Mouse (Mus musculus) testis, postnatal 10 days (tissue): ENCODE results near the gene Fyb2.

Experiments used
- DNase-seq: peaks from one replicate; pipeline ENCODE4 v3.0.0; 2021; ENCODE audit warnings: low spot score

The Fyb2 gene

GRCm38 (mm10) chr4:104939535-104939934, 26.3 kb downstream of the Fyb2 start:
- no peak for DNase-seq

- no peak for DNase-seq
Measured at GRCm38 (mm10) chr4:104941895-104942294, 28.6 kb downstream of the Fyb2 start.

- no peak for DNase-seq
Measured at GRCm38 (mm10) chr4:104944482-104944881, 31.2 kb downstream of the Fyb2 start.

- no peak for DNase-seq
Measured at GRCm38 (mm10) chr4:104948886-104949285, 35.6 kb downstream of the Fyb2 start.

- DNase-seq: no peak
Measured at GRCm38 (mm10) chr4:104949304-104949703, 36.0 kb downstream of the Fyb2 start.

GRCm38 (mm10) chr4:104951280-104951878, 38.1 kb downstream of the Fyb2 start:
- DNase-seq: no peak

- DNase-seq: peak; percentile 82
Measured at GRCm38 (mm10) chr4:104956691-104957090, 43.4 kb downstream of the Fyb2 start.

- no peak for DNase-seq
Measured at GRCm38 (mm10) chr4:104961431-104961830, 48.2 kb downstream of the Fyb2 start.

GRCm38 (mm10) chr4:104972606-104973005, 59.4 kb downstream of the Fyb2 start:
- no peak for DNase-seq

- DNase-seq: no peak
Measured at GRCm38 (mm10) chr4:104975162-104975830, 62.0 kb downstream of the Fyb2 start.

- DNase-seq: no peak
Measured at GRCm38 (mm10) chr4:104985960-104986632, 72.8 kb downstream of the Fyb2 start.

GRCm38 (mm10) chr4:104987631-104988030, 74.4 kb downstream of the Fyb2 start:
- no peak for DNase-seq

GRCm38 (mm10) chr4:104988102-104988501, 74.8 kb downstream of the Fyb2 start:
- DNase-seq: peak; percentile 44

- DNase-seq: no peak
Measured at GRCm38 (mm10) chr4:104988709-104989108, 75.5 kb downstream of the Fyb2 start.

- DNase-seq: no peak
Measured at GRCm38 (mm10) chr4:104990016-104990415, 76.8 kb downstream of the Fyb2 start.

GRCm38 (mm10) chr4:104990686-104991085, 77.4 kb downstream of the Fyb2 start:
- no peak for DNase-seq

GRCm38 (mm10) chr4:104992271-104992670, 79.0 kb downstream of the Fyb2 start:
- DNase-seq: no peak

- no peak for DNase-seq
Measured at GRCm38 (mm10) chr4:104993140-104993874, 80.1 kb downstream of the Fyb2 start.

- no peak for DNase-seq
Measured at GRCm38 (mm10) chr4:104999702-105000101, 86.4 kb downstream of the Fyb2 start.

- DNase-seq: no peak
Measured at GRCm38 (mm10) chr4:105001736-105002135, 88.5 kb downstream of the Fyb2 start.

- DNase-seq: peak; percentile 38
Measured at GRCm38 (mm10) chr4:105004135-105004534, 90.9 kb downstream of the Fyb2 start.

GRCm38 (mm10) chr4:105004649-105005048, 91.4 kb downstream of the Fyb2 start:
- peak; percentile 53 for DNase-seq
